Mouse (Mus musculus): ENCODE measurements around the gene Olfr1462. TPM values are rescaled to one million over a fixed set of nuclear protein-coding genes. Genes with fewer than 3 reads are reported as not detected.

The Olfr1462 gene
- not detected in 2 replicates for polyA plus RNA-seq (2015; fragmentation: Nextera tagmentation; extraction: Ambion mirVana)

GRCm38 (mm10) chr19:13185434-13185833, at the start of gene Olfr1462:
TSS of gene Olfr1462 (plus strand) at chr19:13185734.

GRCm38 (mm10) chr19:13149449-13149848, 36.1 kb upstream of the Olfr1462 start, which contains the start of gene Olfr1459:
TSS of gene Olfr1459 (minus strand) at chr19:13149549.

DNA sequence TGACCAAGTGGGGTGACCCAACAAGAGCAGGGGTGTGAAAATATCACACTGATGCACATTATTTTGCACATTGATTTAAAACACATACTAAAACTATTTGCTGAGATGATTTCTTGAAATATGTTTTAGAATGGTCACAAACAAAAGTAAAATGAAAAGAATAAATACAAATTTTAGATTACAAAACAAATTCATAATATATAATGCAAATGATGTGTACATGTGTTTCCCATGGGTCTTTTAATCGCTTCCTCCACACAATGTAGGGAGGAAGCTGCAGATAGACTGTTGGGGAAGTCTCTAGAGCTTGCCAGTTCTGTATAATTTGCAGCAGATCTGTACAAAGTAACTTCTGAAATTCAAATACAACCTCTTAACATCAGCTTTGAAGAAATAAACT, 22.8 kb upstream of the Olfr1462 start, which contains the start of gene Olfr1461:
Gene Olfr1461 (plus strand): TSS at position 301 of the 400 bp plus-strand sequence.

GRCm38 (mm10) chr19:13231028-13231427, 45.5 kb downstream of the Olfr1462 start, which contains the start of gene Olfr1463:
TSS of gene Olfr1463 (plus strand) at chr19:13231328.

Other genes with a start within 250 kb of the Olfr1462 start
- gene Olfr1450, start 235.5 kb upstream of the Olfr1462 start, polyA plus RNA-seq (2015; fragmentation: Nextera tagmentation; extraction: Ambion mirVana) = not detected in 2 replicates
- gene Olfr1451, start 190.7 kb upstream of the Olfr1462 start, polyA plus RNA-seq (2015; fragmentation: Nextera tagmentation; extraction: Ambion mirVana) = not detected in 2 replicates
- not detected in 2 replicates for gene Olfr1453, start 157.4 kb upstream of the Olfr1462 start, polyA plus RNA-seq (2015; fragmentation: Nextera tagmentation; extraction: Ambion mirVana)
- not detected in 2 replicates for gene Olfr1454, start 125.1 kb upstream of the Olfr1462 start, polyA plus RNA-seq (2015; fragmentation: Nextera tagmentation; extraction: Ambion mirVana)
- gene Olfr1457, start 87.8 kb upstream of the Olfr1462 start, polyA plus RNA-seq (2015; fragmentation: Nextera tagmentation; extraction: Ambion mirVana) = not detected in 2 replicates
- not detected in 2 replicates for gene Olfr1458, start 79.0 kb upstream of the Olfr1462 start, polyA plus RNA-seq (2015; fragmentation: Nextera tagmentation; extraction: Ambion mirVana)
- gene Olfr1459, start 36.2 kb upstream of the Olfr1462 start, polyA plus RNA-seq (2015; fragmentation: Nextera tagmentation; extraction: Ambion mirVana) = not detected in 2 replicates
- gene Olfr1461, start 22.7 kb upstream of the Olfr1462 start, polyA plus RNA-seq (2015; fragmentation: Nextera tagmentation; extraction: Ambion mirVana) = not detected in 2 replicates
- not detected in 2 replicates for gene Olfr1463, start 45.6 kb downstream of the Olfr1462 start, polyA plus RNA-seq (2015; fragmentation: Nextera tagmentation; extraction: Ambion mirVana)
- not detected in 2 replicates for gene Olfr1465, start 129.8 kb downstream of the Olfr1462 start, polyA plus RNA-seq (2015; fragmentation: Nextera tagmentation; extraction: Ambion mirVana)
- gene Olfr1466, start 153.1 kb downstream of the Olfr1462 start, polyA plus RNA-seq (2015; fragmentation: Nextera tagmentation; extraction: Ambion mirVana) = not detected in 2 replicates
- gene Olfr1467, start 176.5 kb downstream of the Olfr1462 start, polyA plus RNA-seq (2015; fragmentation: Nextera tagmentation; extraction: Ambion mirVana) = not detected in 2 replicates
- gene Olfr1469, start 222.1 kb downstream of the Olfr1462 start, polyA plus RNA-seq (2015; fragmentation: Nextera tagmentation; extraction: Ambion mirVana) = not detected in 2 replicates